Mouse (Mus musculus): ENCODE data around the gene Olfr64.

Gene Olfr64

GRCm38 (mm10) chr7:103894385-103894784, at the start of gene Olfr64:
TSS of gene Olfr64 (minus strand) at chr7:103894485.
- no peak for DNase-seq (ENCODE audit: low read depth)

- DNase-seq (ENCODE audit: low read depth) = peak; percentile 61
These were observed 48.4 kb upstream of the Olfr64 start for GRCm38 (mm10) chr7:103942730-103943129.

GRCm38 (mm10) chr7:103934264-103934663, 40.0 kb upstream of the Olfr64 start, which contains the start of gene Olfr632:
TSS of gene Olfr632 (plus strand) at chr7:103934347.
- DNase-seq (ENCODE audit: low read depth) = no peak

GRCm38 (mm10) chr7:103928525-103928924, 34.2 kb upstream of the Olfr64 start, which contains the start of gene Olfr631:
TSS of gene Olfr631 (plus strand) at chr7:103928825.
- DNase-seq (ENCODE audit: low read depth) = no peak

GRCm38 (mm10) chr7:103915338-103915737, 21.1 kb upstream of the Olfr64 start:
- no peak for DNase-seq (ENCODE audit: low read depth)

GRCm38 (mm10) chr7:103912969-103913511, 18.8 kb upstream of the Olfr64 start:
- peak; percentile 12 for DNase-seq (ENCODE audit: low read depth)

GRCm38 (mm10) chr7:103910047-103910446, 15.8 kb upstream of the Olfr64 start:
- no peak for DNase-seq (ENCODE audit: low read depth)

GRCm38 (mm10) chr7:103903187-103903586, 8.9 kb upstream of the Olfr64 start, which contains the start of gene Olfr65:
TSS of gene Olfr65 (plus strand) at chr7:103903487.
- no peak for DNase-seq (ENCODE audit: low read depth)

- DNase-seq (ENCODE audit: low read depth) = no peak
These were observed 8.1 kb downstream of the Olfr64 start, which contains the start of gene Olfr66 for GRCm38 (mm10) chr7:103886152-103886551. TSS of gene Olfr66 (minus strand) at chr7:103886252.

GRCm38 (mm10) chr7:103877093-103877492, 17.2 kb downstream of the Olfr64 start:
- no peak for DNase-seq (ENCODE audit: low read depth)

- DNase-seq (ENCODE audit: low read depth) = no peak
These were observed 19.8 kb downstream of the Olfr64 start for GRCm38 (mm10) chr7:103874451-103874850.

- peak; percentile 9 for DNase-seq (ENCODE audit: low read depth)
These were observed 21.2 kb downstream of the Olfr64 start for GRCm38 (mm10) chr7:103873064-103873463.

- no peak for DNase-seq (ENCODE audit: low read depth)
These were observed 23.6 kb downstream of the Olfr64 start for GRCm38 (mm10) chr7:103870667-103871066.

- no peak for DNase-seq (ENCODE audit: low read depth)
These were observed 28.6 kb downstream of the Olfr64 start for GRCm38 (mm10) chr7:103865716-103866115.

GRCm38 (mm10) chr7:103861531-103861930, 32.8 kb downstream of the Olfr64 start:
- no peak for DNase-seq (ENCODE audit: low read depth)

GRCm38 (mm10) chr7:103860855-103861254, 33.4 kb downstream of the Olfr64 start:
- DNase-seq (ENCODE audit: low read depth) = peak; percentile 4

- DNase-seq (ENCODE audit: low read depth) = no peak
These were observed 35.2 kb downstream of the Olfr64 start for GRCm38 (mm10) chr7:103859076-103859475.

- no peak for DNase-seq (ENCODE audit: low read depth)
These were observed 39.6 kb downstream of the Olfr64 start for GRCm38 (mm10) chr7:103854669-103855068.

GRCm38 (mm10) chr7:103853090-103853489, 41.2 kb downstream of the Olfr64 start, which contains the start of gene Hbb-y:
TSS of gene Hbb-y (minus strand) at chr7:103853216.
- no peak for DNase-seq (ENCODE audit: low read depth)

- DNase-seq (ENCODE audit: low read depth) = no peak
These were observed 49.6 kb downstream of the Olfr64 start for GRCm38 (mm10) chr7:103844525-103845325.

- DNase-seq (ENCODE audit: low read depth) = no peak
These were observed 51.3 kb downstream of the Olfr64 start, which contains the start of gene Hbb-bh1 for GRCm38 (mm10) chr7:103843034-103843433. TSS of gene Hbb-bh1 (minus strand) at chr7:103843164.

- DNase-seq (ENCODE audit: low read depth) = no peak
These were observed 54.0 kb downstream of the Olfr64 start, which contains the start of gene Hbb-bh2 for GRCm38 (mm10) chr7:103840268-103840667. TSS of gene Hbb-bh2 (minus strand) at chr7:103840520.
